Mouse (Mus musculus) lung, adult 2 months (tissue): ENCODE measurements at regions not wholly inside any gene's neighbourhood (a gene's known extent, or its start where the extent isn't known, plus 50 kb on each side); places are given as distances from the start of the nearest gene placed in this dataset.

Source experiments
- CTCF ChIP-seq: fragments of 200-500 bp; IDR thresholded peaks from 2 replicates; pipeline ENCODE4 v1.5.1; 2011; ENCODE audit warnings: mild to moderate bottlenecking, low read length, control low read depth; ENCODE audit not compliant: insufficient read depth
- POLR2A ChIP-seq: fragments of 200-500 bp; IDR thresholded peaks from 2 replicates; pipeline ENCODE4 v1.6.1; 2011; ENCODE audit warnings: low read depth, mild to moderate bottlenecking, control low read depth, low read length, borderline replicate concordance; ENCODE audit errors: extremely low read depth

- no peak for TF ChIP-seq POLR2A
- TF ChIP-seq CTCF = no peak
Measured at GRCm38 (mm10) chr17:15194894-15195461, 153.6 kb upstream of the Gm3448 start.
